26 mouse cellular contexts compared by ENCODE assay signal in genomic region chr17:28699789-28700188, GRCm38 (mm10). TPM values are rescaled to one million over a fixed set of nuclear protein-coding genes. Genes with fewer than 3 reads are reported as not detected.
DNase-seq lines count a peak whose midpoint lies in the region; ATAC-seq and TF ChIP-seq lines count a peak whose summit lies in the region.
"Had no signal": no experiment of that assay in that cellular context is flagged by ENCODE, and none has a peak within 500 bp of the region (broad histone marks: within the 10 kb centered on the region; RNA-seq: fewer than 3 reads in every experiment).

No protein-coding gene starts in this region.

- H3K27me3 ChIP-seq in G1E (ENCODE audit: insufficient read depth, low read length), result no peaks in the 10 kb centered on the region
- H3K27me3 ChIP-seq in hindbrain, embryonic 13.5 days, result no peaks in the 10 kb centered on the region
- H3K27me3 ChIP-seq: embryonic facial prominence, embryonic 13.5 days; forebrain, embryonic 13.5 days; heart, embryonic 12.5 days; lung, embryonic 15.5 days had no signal

- H3K27ac ChIP-seq in hindbrain, embryonic 13.5 days, result no peak overlapping the region
- H3K27ac ChIP-seq: embryonic facial prominence, embryonic 13.5 days; forebrain, embryonic 13.5 days; kidney, postnatal 0 days; limb, embryonic 10.5 days; lung, embryonic 15.5 days had no signal

- no peak for TF ChIP-seq CTCF in G1E (IDR thresholded peaks at IDR 0.05; ENCODE audit: low read depth, low read length)

- no peak overlapping the region for H3K4me2 ChIP-seq in hindbrain, embryonic 13.5 days
- H3K4me2 ChIP-seq: embryonic facial prominence, embryonic 13.5 days; forebrain, embryonic 13.5 days; heart, embryonic 12.5 days; lung, embryonic 15.5 days; midbrain, embryonic 11.5 days had no signal

- ATAC-seq in G1E (ENCODE audit: extremely low read depth, insufficient number of reproducible peaks, low FRiP score, poor library complexity, severe bottlenecking), result peak; percentile 55; the same call in 1 of the 2 replicates
- ATAC-seq in granulocyte monocyte progenitor cell, adult 5-6 weeks (replicated peaks; ENCODE audit: poor library complexity, severe bottlenecking), result peak; percentile 39
- ATAC-seq in megakaryocyte, adult 5-6 weeks (ENCODE audit: poor library complexity, severe bottlenecking), result 0 out of 2 replicates have a peak, but pooled peaks have one; percentile 22
- ATAC-seq in hindbrain, embryonic 13.5 days (ENCODE audit: low FRiP score), result no peak
- ATAC-seq: forebrain, embryonic 13.5 days had no signal

- DNase-seq in 416B (ENCODE audit: low read depth), result peak; percentile 71
- no peak for DNase-seq in G1E (ENCODE audit: low spot score)
- no peak for DNase-seq in B cell, adult 2 months
- DNase-seq in left cerebral cortex, adult 18-20 months (ENCODE audit: low spot score in 2 of 2), result no peak
- DNase-seq in ovary, postnatal 36 days (ENCODE audit: low spot score), result no peak
- DNase-seq: cerebellum, adult 11-12 months; cerebellum, postnatal 10 days; heart, postnatal 10 days; kidney, adult 18-20 months; lung, postnatal 36 days; retina, postnatal 1 day; right cerebral cortex, postnatal 25 days; spleen, adult 18-20 months had no signal

- H3K9ac ChIP-seq in hindbrain, embryonic 13.5 days, result no peak overlapping the region
- H3K9ac ChIP-seq: embryonic facial prominence, embryonic 13.5 days; forebrain, embryonic 13.5 days; heart, embryonic 12.5 days; lung, embryonic 15.5 days had no signal

- 86% methylated on average over 7 of the region's 7 CpGs for WGBS in hindbrain, embryonic 13.5 days

- H3K9me3 ChIP-seq in G1E (replicated peaks), result no peaks in the 10 kb centered on the region
- H3K9me3 ChIP-seq in hindbrain, embryonic 13.5 days, result no peaks in the 10 kb centered on the region
- H3K9me3 ChIP-seq: embryonic facial prominence, embryonic 13.5 days; forebrain, embryonic 13.5 days; heart, embryonic 12.5 days; limb, embryonic 10.5 days; lung, embryonic 15.5 days had no signal

- H3K4me3 ChIP-seq in G1E (ENCODE audit: low read depth, low read length), result no peak overlapping the region; the same call in 1 of the 2 replicates
- H3K4me3 ChIP-seq in hindbrain, embryonic 13.5 days, result no peak overlapping the region
- H3K4me3 ChIP-seq: embryonic facial prominence, embryonic 13.5 days; erythroblast, embryonic 14.5 days; forebrain, embryonic 13.5 days; heart, embryonic 12.5 days; limb, embryonic 10.5 days; lung, embryonic 15.5 days had no signal

- H3K4me1 ChIP-seq in G1E (ENCODE audit: insufficient read depth, low read depth, low read length), result peaks cover 72% of the 10 kb centered on the region
- peaks cover 33% of the 10 kb centered on the region for H3K4me1 ChIP-seq in hindbrain, embryonic 13.5 days (replicated peaks)

- H3K36me3 ChIP-seq in G1E (replicated peaks), result peaks cover 51% of the 10 kb centered on the region
- no peaks in the 10 kb centered on the region for H3K36me3 ChIP-seq in hindbrain, embryonic 13.5 days

RNA-seq across cellular contexts. Expression of gene Mapk14, which starts 8.7 kb away (rescaled TPM):
- 61.3 and 72.1 TPM in 2 replicates for total RNA-seq in G1E (2014; fragmentation: Nextera tagmentation)
- total RNA-seq in G1E (2017), result 67.4 and 73.2 TPM in 2 replicates
- 55.9 and 79.6 TPM in 2 replicates for polyA plus RNA-seq in G1E (2012)
- 123 and 141 TPM in 2 replicates for total RNA-seq in granulocyte monocyte progenitor cell, adult 5-6 weeks (2014; fragmentation: Nextera tagmentation)
- total RNA-seq in granulocyte monocyte progenitor cell, adult 5-6 weeks (2017), result 101 and 156 TPM in 2 replicates
- total RNA-seq in megakaryocyte, adult 5-6 weeks (2015), result 163 and 164 TPM in 2 replicates
- 143 and 160 TPM in 2 replicates for total RNA-seq in megakaryocyte, adult 5-6 weeks (2017)
- 10 to 100 TPM; 83.5 to 88.7 TPM for total RNA-seq in left cerebral cortex, adult 18-20 months (2021)
- 25.3 and 26.9 TPM in 2 replicates for polyA plus RNA-seq in hindbrain, embryonic 13.5 days (2015; fragmentation: Nextera tagmentation; extraction: Ambion mirVana)

RNA-seq across cellular contexts. Expression of gene Slc26a8, which starts 9.8 kb away (rescaled TPM):
- total RNA-seq in G1E (2014; fragmentation: Nextera tagmentation) (2.5 and 3.2 TPM in 2 replicates), G1E (2017) (0.22 and 1.1 TPM in 2 replicates)
- 0.10 and 0.24 TPM in 2 replicates for polyA plus RNA-seq in G1E (2012)
- total RNA-seq in granulocyte monocyte progenitor cell, adult 5-6 weeks (2014; fragmentation: Nextera tagmentation), result 3.8 TPM in 1 of 2 replicates, not detected in the other
- 0.93 and 2.5 TPM in 2 replicates for total RNA-seq in granulocyte monocyte progenitor cell, adult 5-6 weeks (2017)
- 0.52 and 0.58 TPM in 2 replicates for total RNA-seq in megakaryocyte, adult 5-6 weeks (2015)
- total RNA-seq in megakaryocyte, adult 5-6 weeks (2017), result 0.33 TPM in 1 of 2 replicates, not detected in the other
- 1 to 10 TPM; 6.5 to 9.5 TPM for total RNA-seq in left cerebral cortex, adult 18-20 months (2021)
- polyA plus RNA-seq in hindbrain, embryonic 13.5 days (2015; fragmentation: Nextera tagmentation; extraction: Ambion mirVana), result 1.00 and 1.1 TPM in 2 replicates
- total RNA-seq: liver, adult 2 months had no signal

RNA-seq across cellular contexts. Expression of gene AC170998.1, which starts 26.1 kb away (rescaled TPM):
- 5.0 and 5.6 TPM in 2 replicates for total RNA-seq in G1E (2014; fragmentation: Nextera tagmentation)
- 1.3 and 2.8 TPM in 2 replicates for total RNA-seq in G1E (2017)
- polyA plus RNA-seq in G1E (2012), result not detected in 2 replicates
- 10.5 and 19.9 TPM in 2 replicates for total RNA-seq in granulocyte monocyte progenitor cell, adult 5-6 weeks (2014; fragmentation: Nextera tagmentation)
- total RNA-seq in granulocyte monocyte progenitor cell, adult 5-6 weeks (2017), result 1.3 and 3.2 TPM in 2 replicates
- 5.9 and 8.8 TPM in 2 replicates for total RNA-seq in megakaryocyte, adult 5-6 weeks (2015)
- total RNA-seq in megakaryocyte, adult 5-6 weeks (2017), result 1.4 and 3.7 TPM in 2 replicates
- 1 to 10 TPM; 2.8 TPM for total RNA-seq in left cerebral cortex, adult 18-20 months (2021)
- 2.2 and 3.3 TPM in 2 replicates for polyA plus RNA-seq in hindbrain, embryonic 13.5 days (2015; fragmentation: Nextera tagmentation; extraction: Ambion mirVana)
- total RNA-seq: monocyte, adult 5-6 weeks had no signal
- polyA plus RNA-seq: erythroblast, embryonic 14.5 days; liver, adult 2 months had no signal
